Mouse (Mus musculus): ENCODE data around the gene Tmem45a. TPM values are rescaled to one million over a fixed set of nuclear protein-coding genes. Genes with fewer than 3 reads are reported as not detected.
A peak's percentile ranks its signal among the peaks of the same experiment; 100 is the strongest.

The Tmem45a gene
- total and polyA plus RNA-seq, 2 experiments from 2014 or later = 8.8 to 10.7 TPM

DNA sequence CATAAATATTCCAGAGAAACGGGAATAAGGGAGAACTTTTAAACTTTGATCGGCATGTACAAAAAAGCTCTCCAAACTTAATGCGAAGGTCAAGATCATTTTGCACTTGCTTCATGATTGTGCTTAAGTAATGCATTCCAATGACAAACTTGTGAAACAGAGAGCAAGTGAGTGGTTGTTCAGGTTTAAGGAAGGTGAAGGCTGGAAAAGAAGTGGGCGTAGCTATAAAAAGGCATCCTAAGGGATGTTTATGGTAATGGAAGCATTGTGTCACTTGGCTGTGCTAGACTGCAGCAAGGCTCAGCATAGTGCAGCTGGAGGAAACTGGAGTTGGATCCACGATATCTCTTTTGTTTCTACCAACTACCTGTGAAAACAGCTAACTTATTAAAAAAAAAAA, 5.6 kb upstream of the Tmem45a start:
- no peak overlapping the region for H3K4me2 ChIP-seq (ENCODE audit: low read depth, low read length)
- 79% methylated on average over 5 of the region's 5 CpGs for WGBS
- H3K36me3 ChIP-seq (replicated peaks; ENCODE audit: control insufficient read depth, insufficient read depth, low read length) = no peaks in the 10 kb centered on the region
- H3K4me3 ChIP-seq (ENCODE audit: low read depth, low read length) = no peak overlapping the region
- no peaks in the 10 kb centered on the region for H3K9me3 ChIP-seq (replicated peaks; ENCODE audit: control insufficient read depth, low read length)
- no peaks in the 10 kb centered on the region for H3K27me3 ChIP-seq (ENCODE audit: control insufficient read depth, insufficient read depth, low read length)
- TF ChIP-seq CTCF (IDR thresholded peaks at IDR 0.05; ENCODE audit: low read depth) (no peak), EP300 (IDR thresholded peaks at IDR 0.05; ENCODE audit: low read depth) (no peak)
- no peak for ATAC-seq (ENCODE audit: insufficient read depth, low read depth)
- no peaks in the 10 kb centered on the region for H3K4me1 ChIP-seq (ENCODE audit: control insufficient read depth, insufficient read depth)
- H3K9ac ChIP-seq (replicated peaks; ENCODE audit: low read depth, low read length) = no peak overlapping the region
- DNase-seq (ENCODE audit: low spot score) = no peak
- H3K27ac ChIP-seq (ENCODE audit: low read depth) = no peak overlapping the region

DNA sequence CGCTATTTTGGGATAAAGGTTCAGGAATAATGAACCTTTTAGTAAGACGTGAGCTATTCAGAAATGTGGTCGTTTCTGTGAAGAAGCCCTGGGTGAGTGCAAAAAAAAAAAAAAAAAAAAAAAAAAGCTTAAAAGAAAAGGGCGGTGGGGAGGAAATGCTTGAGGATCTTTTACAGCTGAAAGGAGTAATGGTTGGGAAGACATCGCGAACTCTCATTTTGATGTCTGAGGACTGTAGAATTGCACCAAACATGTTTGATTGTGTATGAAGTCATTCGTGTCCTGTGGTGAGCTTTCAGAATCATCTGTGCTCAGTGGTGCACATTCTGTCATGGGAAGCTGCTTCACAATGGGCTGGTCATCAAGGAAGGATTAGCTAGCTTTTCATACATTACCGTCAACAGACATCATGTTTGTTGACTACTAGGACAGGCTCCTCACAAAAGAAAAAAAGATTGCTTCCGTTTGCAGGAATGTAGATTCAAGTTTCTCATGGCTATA, 700 bp upstream of the Tmem45a start:
- no peak overlapping the region for H3K9ac ChIP-seq (replicated peaks; ENCODE audit: low read depth, low read length)

DNA sequence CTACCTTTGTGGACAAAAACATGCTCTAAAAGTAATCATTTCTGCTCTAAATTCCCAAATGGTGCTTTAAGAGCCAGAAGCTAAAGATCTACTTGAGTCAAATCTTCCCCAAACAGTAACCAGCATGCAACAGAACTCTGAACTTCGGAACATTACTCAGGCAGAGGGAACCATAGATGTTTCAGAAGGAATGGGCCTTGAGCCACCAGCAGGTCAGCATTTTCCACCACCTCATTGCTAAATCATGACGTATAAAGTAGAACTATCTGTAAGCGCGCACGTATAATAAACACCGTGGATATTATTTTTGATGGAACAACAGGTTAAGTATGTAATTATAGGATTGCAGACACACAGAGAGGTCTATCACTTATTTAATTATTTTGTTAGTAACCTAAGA, 1.2 kb downstream of the Tmem45a start:
- H3K36me3 ChIP-seq (replicated peaks; ENCODE audit: control insufficient read depth, insufficient read depth, low read length) = no peaks in the 10 kb centered on the region
- peak overlapping the region; percentile 27 for H3K4me2 ChIP-seq (ENCODE audit: low read depth, low read length)
- 0 out of 2 replicates have a peak overlapping the region, but pooled peaks have one; percentile 11 for H3K4me3 ChIP-seq (ENCODE audit: low read depth, low read length)
- no peaks in the 10 kb centered on the region for H3K27me3 ChIP-seq (ENCODE audit: control insufficient read depth, insufficient read depth, low read length)
- no peaks in the 10 kb centered on the region for H3K4me1 ChIP-seq (ENCODE audit: control insufficient read depth, insufficient read depth)
- TF ChIP-seq EP300 (IDR thresholded peaks at IDR 0.05; ENCODE audit: low read depth) (no peak), CTCF (IDR thresholded peaks at IDR 0.05; ENCODE audit: low read depth) (no peak)
- ATAC-seq (ENCODE audit: insufficient read depth, low read depth) (no peak), DNase-seq (ENCODE audit: low spot score) (no peak)
- H3K9ac ChIP-seq (replicated peaks; ENCODE audit: low read depth, low read length) = no peak overlapping the region
- no peaks in the 10 kb centered on the region for H3K9me3 ChIP-seq (replicated peaks; ENCODE audit: control insufficient read depth, low read length)
- H3K27ac ChIP-seq (ENCODE audit: low read depth) = no peak overlapping the region
- 83% methylated on average over 6 of the region's 6 CpGs for WGBS

More for the DNA sequence above, 700 bp upstream of the Tmem45a start:
- H3K36me3 ChIP-seq (replicated peaks; ENCODE audit: control insufficient read depth, insufficient read depth, low read length) = no peaks in the 10 kb centered on the region
- H3K4me3 ChIP-seq (ENCODE audit: low read depth, low read length) = peak overlapping the region; percentile 54
- H3K9me3 ChIP-seq (replicated peaks; ENCODE audit: control insufficient read depth, low read length) = no peaks in the 10 kb centered on the region
- 25% methylated on average over 9 of the region's 9 CpGs for WGBS
- TF ChIP-seq EP300 (IDR thresholded peaks at IDR 0.05; ENCODE audit: low read depth) (no peak), CTCF (IDR thresholded peaks at IDR 0.05; ENCODE audit: low read depth) (no peak)
- H3K27me3 ChIP-seq (ENCODE audit: control insufficient read depth, insufficient read depth, low read length) = no peaks in the 10 kb centered on the region
- H3K4me2 ChIP-seq (ENCODE audit: low read depth, low read length) = peak overlapping the region; percentile 73
- DNase-seq (ENCODE audit: low spot score) = no peak
- no peak for ATAC-seq (ENCODE audit: insufficient read depth, low read depth)
- H3K4me1 ChIP-seq (ENCODE audit: control insufficient read depth, insufficient read depth) = no peaks in the 10 kb centered on the region
- no peak overlapping the region for H3K27ac ChIP-seq (ENCODE audit: low read depth)

DNA sequence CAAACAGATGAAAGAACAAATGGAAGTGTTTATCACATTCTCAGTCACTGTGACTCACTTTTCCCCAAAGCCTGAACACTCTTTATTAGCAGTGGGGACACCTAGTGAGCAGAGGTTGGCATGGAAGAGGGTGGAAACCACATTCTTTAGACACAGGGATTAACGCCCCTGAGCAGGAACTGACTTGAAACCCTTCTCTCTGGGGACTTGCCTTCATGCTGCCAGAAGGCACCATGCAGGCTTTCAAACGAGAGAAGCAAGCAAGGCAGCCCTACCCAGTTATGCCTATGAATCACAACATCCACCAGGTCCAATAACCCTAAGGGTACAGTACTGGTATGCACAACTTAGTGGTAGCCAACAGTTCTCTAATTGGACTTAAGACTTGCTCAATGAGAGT, 12.6 kb downstream of the Tmem45a start:
- Histone ChIP-seq H3K4me3 (ENCODE audit: low read depth, low read length) (no peak overlapping the region), H3K9me3 (replicated peaks; ENCODE audit: control insufficient read depth, low read length) (no peaks in the 10 kb centered on the region), H3K4me1 (ENCODE audit: control insufficient read depth, insufficient read depth) (no peaks in the 10 kb centered on the region), H3K27ac (ENCODE audit: low read depth) (no peak overlapping the region), H3K36me3 (replicated peaks; ENCODE audit: control insufficient read depth, insufficient read depth, low read length) (no peaks in the 10 kb centered on the region), H3K27me3 (ENCODE audit: control insufficient read depth, insufficient read depth, low read length) (no peaks in the 10 kb centered on the region), H3K4me2 (ENCODE audit: low read depth, low read length) (no peak overlapping the region), H3K9ac (replicated peaks; ENCODE audit: low read depth, low read length) (no peak overlapping the region)
- TF ChIP-seq CTCF (IDR thresholded peaks at IDR 0.05; ENCODE audit: low read depth) = no peak
- no peak for TF ChIP-seq EP300 (IDR thresholded peaks at IDR 0.05; ENCODE audit: low read depth)
- WGBS = 20% methylated on average over 2 of the region's 2 CpGs
- no peak for DNase-seq (ENCODE audit: low spot score)
- ATAC-seq (ENCODE audit: insufficient read depth, low read depth) = no peak

DNA sequence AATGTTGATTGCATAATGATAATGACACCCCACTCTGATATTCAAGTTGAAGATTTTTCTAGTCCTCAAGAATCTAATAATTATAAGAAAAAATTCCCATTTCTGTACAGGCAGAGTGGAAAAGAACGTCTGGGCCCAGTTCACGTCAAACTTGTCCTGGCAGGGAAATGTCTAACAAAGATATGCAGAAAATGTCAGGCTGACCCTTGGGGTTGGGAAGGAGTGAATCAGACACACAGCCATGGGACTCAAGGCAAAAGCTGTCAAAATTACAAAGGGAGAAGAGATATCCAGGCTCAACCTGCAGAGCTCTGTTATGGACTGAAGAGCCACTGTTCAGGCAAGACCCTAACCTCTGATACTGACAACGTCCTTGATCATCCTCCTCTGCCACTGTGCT, 15.5 kb downstream of the Tmem45a start:
- WGBS = 47% methylated on average over 3 of the region's 3 CpGs
- Histone ChIP-seq H3K27ac (ENCODE audit: low read depth) (no peak overlapping the region), H3K4me1 (ENCODE audit: control insufficient read depth, insufficient read depth) (no peaks in the 10 kb centered on the region), H3K36me3 (replicated peaks; ENCODE audit: control insufficient read depth, insufficient read depth, low read length) (no peaks in the 10 kb centered on the region), H3K9ac (replicated peaks; ENCODE audit: low read depth, low read length) (no peak overlapping the region), H3K9me3 (replicated peaks; ENCODE audit: control insufficient read depth, low read length) (no peaks in the 10 kb centered on the region), H3K27me3 (ENCODE audit: control insufficient read depth, insufficient read depth, low read length) (no peaks in the 10 kb centered on the region), H3K4me2 (ENCODE audit: low read depth, low read length) (no peak overlapping the region), H3K4me3 (ENCODE audit: low read depth, low read length) (no peak overlapping the region)
- ATAC-seq (ENCODE audit: insufficient read depth, low read depth) (no peak), DNase-seq (ENCODE audit: low spot score) (no peak)
- TF ChIP-seq EP300 (IDR thresholded peaks at IDR 0.05; ENCODE audit: low read depth) (no peak), CTCF (IDR thresholded peaks at IDR 0.05; ENCODE audit: low read depth) (no peak)

DNA sequence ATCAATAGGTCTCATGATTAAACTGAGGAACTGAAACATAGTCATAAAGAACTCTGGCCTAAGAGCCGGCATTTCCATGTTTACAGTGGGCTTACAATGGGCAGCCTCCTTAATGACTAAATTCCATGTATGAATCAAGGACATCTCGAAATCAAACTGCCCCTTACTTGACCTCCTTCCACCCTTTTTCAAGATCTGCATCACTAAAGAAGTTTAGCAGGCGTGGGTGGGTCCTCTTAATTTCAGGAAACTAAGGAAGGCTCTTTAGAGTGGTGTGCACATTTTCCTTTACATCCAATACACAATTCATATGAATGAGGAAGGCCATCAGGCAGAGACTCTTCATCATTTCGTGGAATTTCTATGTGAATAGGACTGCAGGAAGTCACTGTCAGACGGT, 17.6 kb downstream of the Tmem45a start:
- H3K27me3 ChIP-seq (ENCODE audit: control insufficient read depth, insufficient read depth, low read length) = no peaks in the 10 kb centered on the region
- 73% methylated on average over 5 of the region's 5 CpGs for WGBS
- H3K36me3 ChIP-seq (replicated peaks; ENCODE audit: control insufficient read depth, insufficient read depth, low read length) = no peaks in the 10 kb centered on the region
- H3K4me2 ChIP-seq (ENCODE audit: low read depth, low read length) = no peak overlapping the region
- TF ChIP-seq CTCF (IDR thresholded peaks at IDR 0.05; ENCODE audit: low read depth) (no peak), EP300 (IDR thresholded peaks at IDR 0.05; ENCODE audit: low read depth) (no peak)
- H3K9ac ChIP-seq (replicated peaks; ENCODE audit: low read depth, low read length) = no peak overlapping the region
- no peak overlapping the region for H3K4me3 ChIP-seq (ENCODE audit: low read depth, low read length)
- ATAC-seq (ENCODE audit: insufficient read depth, low read depth) = no peak
- H3K9me3 ChIP-seq (replicated peaks; ENCODE audit: control insufficient read depth, low read length) = no peaks in the 10 kb centered on the region
- no peak for DNase-seq (ENCODE audit: low spot score)
- no peaks in the 10 kb centered on the region for H3K4me1 ChIP-seq (ENCODE audit: control insufficient read depth, insufficient read depth)
- H3K27ac ChIP-seq (ENCODE audit: low read depth) = no peak overlapping the region

All from heart, postnatal 0 days (tissue).